Mouse (Mus musculus): ENCODE measurements around the gene Fis1.

GRCm38 (mm10) chr5:136986695-136987137 is 33.6 kb downstream of the Fis1 start, which contains the start of gene Plod3:
- peak; percentile 51; the same call in 1 of the 2 replicates for TF ChIP-seq POLR2A (IDR thresholded peaks at IDR 0.05; ENCODE audit: borderline replicate concordance, control insufficient read depth, low read depth, low read length)
- no peak for TF ChIP-seq CTCF (IDR thresholded peaks at IDR 0.05; ENCODE audit: control insufficient read depth, insufficient read depth, low read length)

Measured in bone marrow, adult 2 months (tissue).